Mouse (Mus musculus): ENCODE results near the gene Zdhhc17. TPM values are rescaled to one million over a fixed set of nuclear protein-coding genes. Genes with fewer than 3 reads are reported as not detected.

The Zdhhc17 gene
- polyA plus RNA-seq, 1 experiment from 2014 or later, result 34.2 TPM

DNA sequence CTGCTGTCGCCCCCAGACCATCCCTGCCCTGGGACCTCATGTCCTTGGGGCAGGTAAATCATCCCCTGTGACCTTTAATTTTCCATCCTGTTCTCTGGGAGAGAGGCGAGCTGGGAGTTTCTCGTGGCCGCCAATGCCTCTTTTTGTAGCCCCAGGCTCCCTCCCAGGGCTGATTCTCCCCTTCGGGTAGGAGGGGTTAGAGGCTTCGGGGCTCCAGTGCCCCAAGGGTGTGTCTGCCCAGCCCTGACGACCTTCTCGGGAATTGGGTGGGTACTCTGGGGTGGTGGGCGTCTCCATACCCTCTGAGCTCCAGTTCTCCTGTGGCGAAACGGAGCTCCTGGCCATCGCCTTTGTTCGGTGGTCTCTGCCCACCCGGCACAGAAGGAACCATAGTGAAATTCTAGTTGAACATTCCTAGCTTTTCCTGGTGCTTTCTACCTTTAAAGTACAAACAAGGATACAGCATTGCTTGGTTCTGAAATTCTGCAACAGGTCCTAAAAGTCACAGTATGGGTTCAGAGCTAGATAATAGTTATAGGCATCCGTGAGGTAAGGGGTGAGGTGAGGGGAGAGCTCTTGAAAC, 89.5 kb downstream of the Zdhhc17 start:
- peak overlapping the region; percentile 68 for H3K4me3 ChIP-seq (ENCODE audit: low read depth, low read length)
- peak overlapping the region; percentile 76 for H3K4me2 ChIP-seq (replicated peaks; ENCODE audit: low read depth, low read length)
- peak overlapping the region; percentile 97 for H3K27ac ChIP-seq (ENCODE audit: low read length)
- H3K9ac ChIP-seq (replicated peaks; ENCODE audit: low read depth, low read length), result peak overlapping the region; percentile 66
- H3K4me1 ChIP-seq (ENCODE audit: control insufficient read depth, insufficient read depth, low read length), result peaks cover 8% of the 10 kb centered on the region; the same call in 1 of the 2 replicates
- 1% methylated on average over 15 of the region's 15 CpGs for WGBS
- no peaks in the 10 kb centered on the region for H3K36me3 ChIP-seq (ENCODE audit: control insufficient read depth, insufficient read depth, low read length)
- H3K9me3 ChIP-seq (ENCODE audit: control insufficient read depth, low read depth, low read length), result no peaks in the 10 kb centered on the region
- H3K27me3 ChIP-seq (ENCODE audit: control insufficient read depth, insufficient read depth, low read length), result no peaks in the 10 kb centered on the region
- peak; percentile 34 for ATAC-seq (ENCODE audit: insufficient number of reproducible peaks, insufficient read depth, low FRiP score, low read depth)

DNA sequence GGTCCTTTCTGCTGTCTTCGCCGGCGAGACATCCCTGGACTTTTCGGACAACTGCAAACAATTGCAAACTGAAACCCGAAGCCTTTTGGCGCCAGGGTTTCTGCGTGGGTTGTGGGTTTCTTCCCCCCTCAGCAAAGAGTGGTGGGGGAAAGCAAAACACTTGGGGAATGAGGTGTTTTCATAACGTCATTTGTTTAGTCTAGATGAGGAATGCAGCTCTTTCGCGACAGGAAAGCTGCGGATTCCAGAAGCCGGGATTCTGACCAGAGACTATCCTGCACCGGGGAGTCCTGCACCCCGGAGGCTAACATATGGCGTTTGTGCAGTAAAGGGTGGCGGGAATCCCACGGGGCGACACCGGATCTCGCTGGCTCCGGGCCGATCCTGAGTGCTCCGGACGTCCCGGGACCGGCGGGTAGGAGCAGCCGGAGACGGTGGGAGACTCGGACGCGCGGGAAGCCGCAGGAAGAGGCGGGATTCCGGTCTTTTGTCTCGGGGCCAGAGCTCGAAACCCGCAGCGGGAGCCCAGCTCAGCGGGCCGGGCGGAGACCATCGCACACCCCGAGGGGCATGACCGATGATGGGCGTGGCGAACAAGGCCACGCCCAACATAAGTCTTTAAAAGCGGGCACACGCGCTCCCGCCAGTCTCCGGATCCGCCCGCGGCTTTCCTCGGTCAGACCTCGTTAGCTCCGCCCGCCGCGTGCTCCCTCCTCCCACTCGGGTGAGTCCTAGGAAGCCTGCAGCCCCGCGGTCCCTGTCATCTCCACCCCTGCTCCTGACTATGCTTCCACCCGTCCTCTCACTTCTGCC, 90.2 kb downstream of the Zdhhc17 start, which contains the start of gene Csrp2:
TSS of gene Csrp2 (plus strand) at position 259 of the 813 bp plus-strand sequence.
- Histone ChIP-seq H3K9me3 (ENCODE audit: control insufficient read depth, low read depth, low read length) (no peaks in the 10 kb centered on the region), H3K4me3 (ENCODE audit: low read depth, low read length) (peak within 1 kb of the TSS; percentile 68), H3K4me2 (replicated peaks; ENCODE audit: low read depth, low read length) (peak within 1 kb of the TSS; percentile 76), H3K36me3 (ENCODE audit: control insufficient read depth, insufficient read depth, low read length) (no peaks in the 10 kb centered on the region), H3K27ac (ENCODE audit: low read length) (peak within 1 kb of the TSS; percentile 97), H3K9ac (replicated peaks; ENCODE audit: low read depth, low read length) (peak within 1 kb of the TSS; percentile 72), H3K4me1 (ENCODE audit: control insufficient read depth, insufficient read depth, low read length) (peaks cover 5% of the 10 kb centered on the region; the same call in 1 of the 2 replicates), H3K27me3 (ENCODE audit: control insufficient read depth, insufficient read depth, low read length) (no peaks in the 10 kb centered on the region)
- peak; percentile 90 for ATAC-seq (ENCODE audit: insufficient number of reproducible peaks, insufficient read depth, low FRiP score, low read depth)
- WGBS, result under 1% methylated on average over 61 of the region's 67 CpGs

DNA sequence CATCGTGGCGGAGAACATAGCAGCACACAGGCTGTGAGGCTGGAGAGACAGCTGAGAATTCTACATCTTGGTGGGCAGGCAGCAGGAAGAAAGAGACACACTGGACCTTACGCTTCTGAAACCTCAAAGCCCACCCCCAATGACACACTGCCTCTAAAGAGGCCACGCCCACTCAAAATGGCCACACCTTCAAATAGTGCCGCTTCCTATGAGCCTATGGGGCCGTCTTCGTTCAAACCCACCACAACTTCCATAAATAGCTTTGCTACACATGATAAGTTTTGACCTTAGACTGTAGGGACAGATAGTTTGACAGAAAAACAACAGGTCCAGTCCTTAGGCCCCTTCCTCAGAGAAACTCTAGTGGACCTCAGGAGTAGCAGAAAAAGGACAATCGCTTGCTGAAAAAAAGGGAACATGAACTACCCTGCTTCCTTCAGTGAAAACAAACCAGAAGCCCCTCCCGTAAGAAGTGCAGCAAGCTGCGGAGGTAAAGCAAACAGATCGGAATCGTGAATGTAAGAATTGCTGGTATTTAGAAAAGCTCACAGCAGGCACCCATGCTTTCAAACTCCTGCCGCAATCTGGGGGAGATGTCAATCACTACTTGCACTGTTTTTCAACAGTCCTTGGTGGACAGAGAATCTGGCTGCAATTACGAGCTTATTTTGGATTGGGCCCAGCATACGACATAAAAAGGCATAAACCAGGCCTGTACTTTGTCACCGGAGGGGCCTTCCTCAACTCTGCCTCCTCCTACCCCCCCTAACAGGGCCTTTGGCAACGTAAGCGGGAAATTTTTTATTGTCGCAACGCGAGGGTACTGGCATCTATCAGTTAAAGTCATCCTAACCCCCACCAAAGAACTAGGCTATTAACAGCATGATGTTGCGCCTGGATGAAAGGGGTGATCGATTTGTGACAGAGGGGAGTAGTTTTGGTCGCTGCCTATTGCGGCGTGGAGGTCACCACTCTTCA, 91.2 kb downstream of the Zdhhc17 start:
- Histone ChIP-seq H3K4me2 (replicated peaks; ENCODE audit: low read depth, low read length) (peak overlapping the region; percentile 76), H3K9ac (replicated peaks; ENCODE audit: low read depth, low read length) (peak overlapping the region; percentile 72; the same call in 1 of the 2 replicates), H3K9me3 (ENCODE audit: control insufficient read depth, low read depth, low read length) (no peaks in the 10 kb centered on the region), H3K36me3 (ENCODE audit: control insufficient read depth, insufficient read depth, low read length) (no peaks in the 10 kb centered on the region), H3K27ac (ENCODE audit: low read length) (peak overlapping the region; percentile 97), H3K27me3 (ENCODE audit: control insufficient read depth, insufficient read depth, low read length) (no peaks in the 10 kb centered on the region), H3K4me3 (ENCODE audit: low read depth, low read length) (peak overlapping the region; percentile 68), H3K4me1 (ENCODE audit: control insufficient read depth, insufficient read depth, low read length) (peaks cover 5% of the 10 kb centered on the region; the same call in 1 of the 2 replicates)
- WGBS, result 22% methylated on average over 26 of the region's 26 CpGs
- 0 out of 2 replicates have a peak, but pooled peaks have one; percentile 2 for ATAC-seq (ENCODE audit: insufficient number of reproducible peaks, insufficient read depth, low FRiP score, low read depth)

DNA sequence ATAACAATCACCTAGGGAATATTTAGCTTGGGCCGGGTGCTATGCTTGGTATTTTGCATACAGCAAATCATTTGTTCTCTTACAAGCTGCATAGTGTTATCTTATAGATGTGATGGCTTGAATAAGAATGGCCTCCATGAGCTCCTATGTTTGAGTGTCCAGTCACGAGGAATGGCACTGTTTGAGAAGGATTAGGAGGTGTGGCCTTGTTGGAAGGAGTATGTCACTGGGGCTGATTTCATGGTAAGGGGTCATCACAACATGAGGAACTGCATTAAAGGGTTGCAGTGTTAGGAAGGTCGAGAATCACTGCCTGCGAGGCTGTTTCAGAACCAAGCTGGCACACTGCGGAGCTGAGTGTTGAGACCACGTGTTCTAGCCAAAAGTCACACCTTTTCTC, 92.4 kb downstream of the Zdhhc17 start:
- H3K36me3 ChIP-seq (ENCODE audit: control insufficient read depth, insufficient read depth, low read length), result no peaks in the 10 kb centered on the region
- no peak overlapping the region for H3K9ac ChIP-seq (replicated peaks; ENCODE audit: low read depth, low read length)
- no peak for ATAC-seq (ENCODE audit: insufficient number of reproducible peaks, insufficient read depth, low FRiP score, low read depth)
- peaks cover 5% of the 10 kb centered on the region; the same call in 1 of the 2 replicates for H3K4me1 ChIP-seq (ENCODE audit: control insufficient read depth, insufficient read depth, low read length)
- no peak overlapping the region for H3K4me2 ChIP-seq (replicated peaks; ENCODE audit: low read depth, low read length)
- H3K4me3 ChIP-seq (ENCODE audit: low read depth, low read length), result no peak overlapping the region
- H3K9me3 ChIP-seq (ENCODE audit: control insufficient read depth, low read depth, low read length), result no peaks in the 10 kb centered on the region
- H3K27me3 ChIP-seq (ENCODE audit: control insufficient read depth, insufficient read depth, low read length), result no peaks in the 10 kb centered on the region
- WGBS, result 93% methylated on average over 6 of the region's 6 CpGs
- no peak overlapping the region for H3K27ac ChIP-seq (ENCODE audit: low read length)

GRCm38 (mm10) chr10:110916666-110917344, 93.1 kb downstream of the Zdhhc17 start:
- no peak for ATAC-seq (ENCODE audit: insufficient number of reproducible peaks, insufficient read depth, low FRiP score, low read depth)

GRCm38 (mm10) chr10:110903862-110904261, 106.1 kb downstream of the Zdhhc17 start:
- 0 out of 2 replicates have a peak, but pooled peaks cover 3% of the 10 kb centered on the region for H3K4me1 ChIP-seq (ENCODE audit: control insufficient read depth, insufficient read depth, low read length)
- H3K4me3 ChIP-seq (ENCODE audit: low read depth, low read length), result no peak overlapping the region
- no peak for ATAC-seq (ENCODE audit: insufficient number of reproducible peaks, insufficient read depth, low FRiP score, low read depth)
- H3K27me3 ChIP-seq (ENCODE audit: control insufficient read depth, insufficient read depth, low read length), result no peaks in the 10 kb centered on the region
- no peak overlapping the region for H3K9ac ChIP-seq (replicated peaks; ENCODE audit: low read depth, low read length)
- H3K27ac ChIP-seq (ENCODE audit: low read length), result no peak overlapping the region
- no peaks in the 10 kb centered on the region for H3K36me3 ChIP-seq (ENCODE audit: control insufficient read depth, insufficient read depth, low read length)
- no peaks in the 10 kb centered on the region for H3K9me3 ChIP-seq (ENCODE audit: control insufficient read depth, low read depth, low read length)
- 93% methylated on average over 3 of the region's 3 CpGs for WGBS
- H3K4me2 ChIP-seq (replicated peaks; ENCODE audit: low read depth, low read length), result no peak overlapping the region

More at GRCm38 (mm10) chr10:110916666-110917344, 93.1 kb downstream of the Zdhhc17 start:
- WGBS, result 72% methylated on average over 11 of the region's 11 CpGs
- Histone ChIP-seq H3K9ac (replicated peaks; ENCODE audit: low read depth, low read length) (no peak overlapping the region), H3K4me2 (replicated peaks; ENCODE audit: low read depth, low read length) (no peak overlapping the region), H3K9me3 (ENCODE audit: control insufficient read depth, low read depth, low read length) (no peaks in the 10 kb centered on the region), H3K36me3 (ENCODE audit: control insufficient read depth, insufficient read depth, low read length) (no peaks in the 10 kb centered on the region), H3K27ac (ENCODE audit: low read length) (no peak overlapping the region), H3K4me1 (ENCODE audit: control insufficient read depth, insufficient read depth, low read length) (no peaks in the 10 kb centered on the region; the same call in 1 of the 2 replicates), H3K4me3 (ENCODE audit: low read depth, low read length) (no peak overlapping the region), H3K27me3 (ENCODE audit: control insufficient read depth, insufficient read depth, low read length) (no peaks in the 10 kb centered on the region)

- no peak overlapping the region for H3K4me3 ChIP-seq (ENCODE audit: low read depth, low read length)
- WGBS, result 28% methylated on average over 13 of the region's 13 CpGs
- no peaks in the 10 kb centered on the region for H3K27me3 ChIP-seq (ENCODE audit: control insufficient read depth, insufficient read depth, low read length)
- 0 out of 2 replicates have a peak, but pooled peaks cover 3% of the 10 kb centered on the region for H3K4me1 ChIP-seq (ENCODE audit: control insufficient read depth, insufficient read depth, low read length)
- no peaks in the 10 kb centered on the region for H3K36me3 ChIP-seq (ENCODE audit: control insufficient read depth, insufficient read depth, low read length)
- no peak overlapping the region for H3K9ac ChIP-seq (replicated peaks; ENCODE audit: low read depth, low read length)
- peak; percentile 28; the same call in 1 of the 2 replicates for ATAC-seq (ENCODE audit: insufficient number of reproducible peaks, insufficient read depth, low FRiP score, low read depth)
- H3K4me2 ChIP-seq (replicated peaks; ENCODE audit: low read depth, low read length), result no peak overlapping the region
- H3K9me3 ChIP-seq (ENCODE audit: control insufficient read depth, low read depth, low read length), result no peaks in the 10 kb centered on the region
- H3K27ac ChIP-seq (ENCODE audit: low read length), result peak overlapping the region; percentile 12; the same call in 1 of the 2 replicates
Observed at GRCm38 (mm10) chr10:110899744-110900501, 110.0 kb downstream of the Zdhhc17 start.

Measured in stomach, embryonic 14.5 days (tissue).